ENCODE assay signal across 12 mouse cellular contexts in genomic region chr13:23306707-23307068, GRCm38 (mm10). TPM values are rescaled to one million over a fixed set of nuclear protein-coding genes. Genes with fewer than 3 reads are reported as not detected.
A peak's percentile ranks its signal among the peaks of the same experiment; 100 is the strongest.
DNase-seq lines count a peak whose midpoint lies in the region; ATAC-seq and TF ChIP-seq lines count a peak whose summit lies in the region.
"Had no signal": no experiment of that assay in that cellular context is flagged by ENCODE, and none has a peak within 500 bp of the region (broad histone marks: within the 10 kb centered on the region; RNA-seq: fewer than 3 reads in every experiment).

No protein-coding gene starts in this region.

- ATAC-seq in heart, embryonic 12.5 days (ENCODE audit: insufficient number of reproducible peaks, low FRiP score): no peak
- ATAC-seq in forebrain, postnatal 0 days: no peak
- no peak for ATAC-seq in liver, embryonic 15.5 days (ENCODE audit: insufficient read depth)

- no peaks in the 10 kb centered on the region for H3K36me3 ChIP-seq in heart, embryonic 12.5 days
- no peaks in the 10 kb centered on the region for H3K36me3 ChIP-seq in E14TG2a.4 (ENCODE audit: insufficient read depth, low read length)
- no peaks in the 10 kb centered on the region for H3K36me3 ChIP-seq in forebrain, postnatal 0 days (ENCODE audit: insufficient read depth)
- no peaks in the 10 kb centered on the region for H3K36me3 ChIP-seq in liver, embryonic 15.5 days (replicated peaks)

- H3K4me2 ChIP-seq in heart, embryonic 12.5 days: peak overlapping the region; percentile 89
- H3K4me2 ChIP-seq in forebrain, postnatal 0 days (ENCODE audit: low read depth): peak overlapping the region; percentile 35
- peak overlapping the region; percentile 74 for H3K4me2 ChIP-seq in liver, embryonic 15.5 days

- H3K9ac ChIP-seq in heart, embryonic 12.5 days: peak overlapping the region; percentile 54; the same call in 1 of the 2 replicates
- H3K9ac ChIP-seq in forebrain, postnatal 0 days: 0 out of 2 replicates have a peak overlapping the region, but pooled peaks have one; percentile 1
- no peak overlapping the region for H3K9ac ChIP-seq in liver, embryonic 15.5 days

- H3K4me1 ChIP-seq in heart, embryonic 12.5 days (replicated peaks): peaks cover 10% of the 10 kb centered on the region
- peaks cover 41% of the 10 kb centered on the region for H3K4me1 ChIP-seq in E14TG2a.4 (replicated peaks; ENCODE audit: low read depth, low read length)
- H3K4me1 ChIP-seq in forebrain, postnatal 0 days (ENCODE audit: insufficient read depth): no peaks in the 10 kb centered on the region
- peaks cover 28% of the 10 kb centered on the region for H3K4me1 ChIP-seq in liver, embryonic 15.5 days (replicated peaks)

- H3K9me3 ChIP-seq in heart, embryonic 12.5 days (replicated peaks): no peaks in the 10 kb centered on the region
- H3K9me3 ChIP-seq in E14TG2a.4 (ENCODE audit: low read length): no peaks in the 10 kb centered on the region
- H3K9me3 ChIP-seq in forebrain, postnatal 0 days (ENCODE audit: low read length): no peaks in the 10 kb centered on the region
- H3K9me3 ChIP-seq in liver, embryonic 15.5 days (replicated peaks): no peaks in the 10 kb centered on the region

- peaks cover 33% of the 10 kb centered on the region for H3K27me3 ChIP-seq in heart, embryonic 12.5 days (replicated peaks)
- peaks cover 30% of the 10 kb centered on the region for H3K27me3 ChIP-seq in E14TG2a.4 (ENCODE audit: insufficient read depth, low read length)
- peaks cover 33% of the 10 kb centered on the region for H3K27me3 ChIP-seq in forebrain, postnatal 0 days (ENCODE audit: insufficient read depth, low read length)
- H3K27me3 ChIP-seq in liver, embryonic 15.5 days: peaks cover 61% of the 10 kb centered on the region

- peak overlapping the region; percentile 46 for H3K4me3 ChIP-seq in heart, embryonic 12.5 days
- peak overlapping the region; percentile 83 for H3K4me3 ChIP-seq in E14TG2a.4 (replicated peaks; ENCODE audit: low read length)
- peak overlapping the region; percentile 32 for H3K4me3 ChIP-seq in forebrain, postnatal 0 days (ENCODE audit: low read depth, low read length)
- H3K4me3 ChIP-seq in liver, embryonic 15.5 days (replicated peaks): peak overlapping the region; percentile 6

- no peak for TF ChIP-seq CTCF in E14TG2a.4 (conservative IDR thresholded peaks at IDR 0.05; ENCODE audit: low read length)
- no peak for TF ChIP-seq CTCF in forebrain, postnatal 0 days (IDR thresholded peaks at IDR 0.05; ENCODE audit: low read depth)

- no peak for DNase-seq in heart, adult 8-10 months (ENCODE audit: low spot score)
- no peak for DNase-seq in forebrain, postnatal 0 days
- no peak for DNase-seq in cerebellum, adult 11-12 months
- no peak for DNase-seq in layer of hippocampus, adult 18-20 months (ENCODE audit: low spot score in 2 of 2)
- no peak for DNase-seq in adrenal gland, postnatal 4 days (ENCODE audit: low spot score in 2 of 2)
- DNase-seq: B cell, adult 2 months; kidney, postnatal 14 days had no signal

- H3K27ac ChIP-seq in heart, embryonic 12.5 days (ENCODE audit: poor library complexity, severe bottlenecking): no peak overlapping the region
- no peak overlapping the region for H3K27ac ChIP-seq in forebrain, postnatal 0 days (ENCODE audit: low read depth, low read length)
- H3K27ac ChIP-seq in liver, embryonic 15.5 days (replicated peaks): no peak overlapping the region

- WGBS in heart, embryonic 12.5 days: 14% methylated on average over 10 of the region's 10 CpGs
- WGBS in forebrain, postnatal 0 days: 13% methylated on average over 10 of the region's 10 CpGs
- 14% methylated on average over 10 of the region's 10 CpGs for WGBS in liver, embryonic 15.5 days (ENCODE audit: insufficient replicate concordance)

RNA-seq across cellular contexts. Expression of gene Vmn1r223, which starts 59.8 kb away (rescaled TPM):
- not detected in 2 replicates for polyA plus RNA-seq in heart, embryonic 12.5 days (2016; fragmentation: Nextera tagmentation; extraction: Ambion mirVana)
- not detected for total RNA-seq in heart, adult 8-10 months (2022)
- not detected in 2 replicates for total RNA-seq in forebrain, postnatal 0 days (2014; rRNA removed)
- polyA plus RNA-seq in forebrain, postnatal 0 days (2015; fragmentation: Nextera tagmentation; extraction: Ambion mirVana): not detected in 2 replicates
- not detected in 2 replicates for polyA plus RNA-seq in liver, embryonic 15.5 days (2015; fragmentation: Nextera tagmentation; extraction: Ambion mirVana)
- total RNA-seq in layer of hippocampus, adult 18-20 months (2021): not detected
- total RNA-seq in adrenal gland, postnatal 4 days (2021): not detected
- total RNA-seq: adrenal gland, adult 18-20 months had no signal
- polyA plus RNA-seq: thymus, postnatal 0 days had no signal

Comparison
In these comparisons a context has a peak if more than half of its experiments do, and no peak if none do; other contexts are left out.
1. H3K4me2 ChIP-seq: peak in every context shown above with its lines; median percentile 89 in heart, embryonic 12.5 days; 74 in liver, embryonic 15.5 days; 35 in forebrain, postnatal 0 days.
2. H3K4me3 ChIP-seq: peak in every context shown above with its lines; median percentile 83 in E14TG2a.4; 46 in heart, embryonic 12.5 days; 32 in forebrain, postnatal 0 days; 6 in liver, embryonic 15.5 days.